Mouse (Mus musculus): Measurements from ENCODE around the gene Lrrc32.

GRCm38 (mm10) chr7:98460319-98460718 is 28.8 kb upstream of the Lrrc32 start:
- TF ChIP-seq POLR2A (IDR thresholded peaks at IDR 0.05; ENCODE audit: insufficient read depth, low read depth, low read length) (no peak), CTCF (IDR thresholded peaks at IDR 0.05; ENCODE audit: insufficient read depth, low read depth, low read length) (no peak)
